Mouse (Mus musculus) lung, adult 18-20 months (tissue): ENCODE measurements around the gene Gm136.
"Not testable (repeated sequence)": the region's sequence is repeated elsewhere in the genome, so short reads cannot be mapped to it uniquely, and the experiment has no call there.

ENCODE experiments used
- DNase-seq, 2 experiments: peaks; one replicate each; pipeline ENCODE4 v3.0.0; 2022; ENCODE audit warnings: mixed read lengths in 2 of 2

Gene Gm136

DNA sequence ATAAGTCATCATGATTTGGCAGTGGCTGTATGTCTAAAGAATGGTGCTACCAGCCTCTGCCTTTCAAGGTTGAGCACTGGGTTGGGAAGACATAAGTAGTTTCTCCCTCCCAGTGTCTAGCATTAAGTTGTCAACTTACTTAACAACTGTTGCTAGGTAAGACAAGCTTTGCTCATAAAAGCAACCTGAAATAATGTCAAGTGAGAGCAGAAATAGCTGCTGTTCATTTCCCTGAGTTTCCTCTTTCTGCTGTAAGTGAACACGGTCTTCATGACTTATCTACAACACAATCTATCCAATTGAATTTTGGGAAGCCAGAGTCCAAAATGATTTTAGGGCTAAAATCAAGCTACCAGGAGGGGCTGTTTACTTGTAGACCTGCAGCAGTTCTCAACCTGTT lies at the start of gene Gm136:
Gene Gm136, minus strand, starts transcription at position 101 of the 400 bp plus-strand sequence.
- no peak for DNase-seq

DNA sequence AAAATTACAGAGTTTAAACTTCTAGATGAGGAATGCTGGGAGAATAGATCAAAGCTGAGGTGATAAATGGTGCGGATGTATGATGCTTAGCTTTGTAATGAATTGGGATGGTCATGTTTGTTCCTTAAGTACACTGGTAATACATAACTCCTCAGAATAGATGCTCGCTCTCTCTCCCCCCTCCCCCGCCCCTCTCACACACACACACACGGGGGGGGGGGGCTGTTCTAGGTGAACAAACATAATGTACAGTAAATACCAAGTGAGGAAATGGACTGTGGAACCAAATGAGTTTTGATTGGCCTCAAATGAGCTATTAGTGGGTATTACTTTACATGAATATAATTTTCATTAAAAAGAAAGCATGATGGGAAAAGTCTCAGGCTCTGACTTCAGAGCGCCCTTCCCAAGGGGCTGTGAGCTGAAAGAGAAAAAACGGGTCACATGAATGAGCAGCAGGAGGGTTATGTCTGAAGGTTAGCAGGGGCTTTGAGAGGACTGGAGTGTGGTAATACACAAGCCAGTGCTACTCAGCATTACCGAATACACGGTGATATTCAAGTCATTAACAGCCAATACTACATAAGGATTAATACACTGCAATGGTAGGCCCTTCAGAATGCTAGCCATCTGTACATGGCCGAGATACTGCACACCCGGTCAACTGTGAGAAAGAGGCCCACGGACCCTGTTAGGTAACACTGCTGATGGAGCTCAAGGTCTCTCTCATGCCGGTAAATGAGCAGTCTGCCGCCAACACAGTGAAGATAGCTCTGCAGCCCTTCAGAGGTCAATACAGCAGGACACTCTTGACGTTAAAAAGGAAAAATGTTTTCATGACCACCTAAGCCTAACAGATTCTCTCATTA lies 45.3 kb upstream of the Gm136 start:
- DNase-seq = no peak

- DNase-seq = no peak
Observed at GRCm38 (mm10) chr4:34798005-34798404, 41.9 kb upstream of the Gm136 start.

- DNase-seq = no peak
Observed at GRCm38 (mm10) chr4:34797294-34797983, 41.4 kb upstream of the Gm136 start.

DNA sequence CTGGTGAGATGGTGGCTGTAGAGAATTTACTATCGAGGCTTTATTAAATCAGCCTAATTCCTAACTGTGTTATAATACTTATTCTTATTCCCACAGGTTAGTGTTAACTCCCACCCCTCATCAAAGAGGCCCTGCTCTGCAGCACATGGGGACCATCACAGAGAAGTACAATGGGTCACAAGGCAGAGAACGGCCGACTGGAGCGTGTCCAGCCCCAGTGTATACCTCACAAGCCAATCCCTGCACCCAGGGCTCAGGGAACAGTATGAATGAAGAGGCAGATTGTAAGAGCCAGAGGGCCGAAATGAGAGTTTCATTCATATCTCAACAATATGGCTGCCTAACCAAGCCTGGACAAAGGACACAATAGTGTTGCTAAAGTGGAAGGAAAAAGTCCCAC lies 40.2 kb upstream of the Gm136 start:
- no peak for DNase-seq

DNA sequence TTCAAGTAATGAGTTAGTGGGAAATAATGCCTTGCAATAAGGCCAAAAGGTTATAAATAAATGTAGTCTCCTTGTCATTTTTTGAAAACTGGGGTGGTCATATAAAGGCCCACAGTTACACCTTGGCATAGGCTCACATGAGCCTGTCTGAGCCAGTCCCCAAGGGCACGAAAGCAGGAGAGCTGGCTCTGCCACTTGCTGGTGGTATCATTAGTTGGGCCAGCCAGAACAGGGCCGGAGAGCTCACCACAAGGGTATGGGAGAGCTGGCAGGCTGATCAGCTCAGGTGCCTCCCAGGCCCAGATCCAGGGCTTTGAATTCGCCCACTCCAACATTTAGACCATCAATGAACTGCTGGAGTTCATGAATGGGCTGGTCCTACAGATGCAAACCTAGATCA lies 30.4 kb upstream of the Gm136 start:
- no peak for DNase-seq

DNA sequence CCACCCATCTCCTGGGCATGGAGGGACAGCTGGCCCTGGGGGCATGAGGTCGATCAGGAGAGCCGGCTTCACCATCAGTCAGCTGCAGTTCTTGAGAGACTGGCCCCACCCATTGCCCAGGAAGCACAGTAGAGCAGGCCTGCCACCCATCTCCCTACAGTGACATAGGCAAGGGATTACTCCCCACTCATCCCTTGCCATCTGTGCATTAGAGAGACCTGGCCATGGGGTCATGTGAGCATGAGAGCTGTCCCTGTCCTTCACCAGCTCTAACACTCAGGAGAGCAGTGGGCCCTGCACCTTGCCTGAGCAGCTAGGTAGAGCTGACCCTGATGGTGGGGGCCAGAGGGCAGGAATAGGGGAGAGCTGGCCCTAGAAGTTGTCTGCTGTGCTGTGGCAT lies 29.6 kb upstream of the Gm136 start:
- DNase-seq = no peak

DNA sequence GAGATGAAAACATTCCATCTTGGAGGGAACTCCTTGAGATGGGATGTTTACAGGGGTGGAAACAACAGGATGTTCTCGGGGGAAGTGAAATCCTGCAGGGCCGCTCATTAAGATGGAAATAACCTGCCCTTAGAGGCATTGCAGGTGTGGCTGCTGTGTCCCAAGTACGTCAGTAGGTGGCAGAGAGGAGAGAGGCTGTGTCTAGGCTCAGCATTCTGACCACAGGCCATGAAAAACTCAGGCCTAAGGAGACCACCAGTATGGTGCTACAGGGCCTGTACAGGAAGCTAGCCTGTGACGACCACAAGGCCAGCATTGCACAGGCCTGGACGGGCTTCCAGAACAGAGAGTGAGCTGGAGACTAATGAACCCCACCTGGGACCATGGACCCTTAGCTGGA lies 28.8 kb upstream of the Gm136 start:
- no peak for DNase-seq

DNA sequence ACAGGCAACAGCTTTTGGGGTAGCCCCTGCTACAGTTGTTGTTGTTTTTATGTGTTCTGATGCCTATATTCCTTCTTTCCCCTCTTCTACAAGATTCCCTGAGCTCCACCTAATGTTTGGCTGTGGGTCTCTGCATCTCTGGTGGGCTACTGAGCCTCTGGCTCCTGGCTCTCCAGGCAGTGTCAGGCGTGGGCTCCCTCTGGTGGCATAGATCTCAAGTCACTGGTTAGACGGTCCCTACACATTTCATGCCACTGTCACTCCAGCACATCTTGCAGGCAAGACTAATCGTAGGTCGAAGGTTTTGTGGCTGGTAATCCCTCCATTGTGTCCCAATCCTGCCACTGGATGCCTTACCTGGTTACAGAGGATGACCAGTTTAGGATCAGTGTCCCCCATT lies 26.7 kb upstream of the Gm136 start:
- no peak for DNase-seq

DNA sequence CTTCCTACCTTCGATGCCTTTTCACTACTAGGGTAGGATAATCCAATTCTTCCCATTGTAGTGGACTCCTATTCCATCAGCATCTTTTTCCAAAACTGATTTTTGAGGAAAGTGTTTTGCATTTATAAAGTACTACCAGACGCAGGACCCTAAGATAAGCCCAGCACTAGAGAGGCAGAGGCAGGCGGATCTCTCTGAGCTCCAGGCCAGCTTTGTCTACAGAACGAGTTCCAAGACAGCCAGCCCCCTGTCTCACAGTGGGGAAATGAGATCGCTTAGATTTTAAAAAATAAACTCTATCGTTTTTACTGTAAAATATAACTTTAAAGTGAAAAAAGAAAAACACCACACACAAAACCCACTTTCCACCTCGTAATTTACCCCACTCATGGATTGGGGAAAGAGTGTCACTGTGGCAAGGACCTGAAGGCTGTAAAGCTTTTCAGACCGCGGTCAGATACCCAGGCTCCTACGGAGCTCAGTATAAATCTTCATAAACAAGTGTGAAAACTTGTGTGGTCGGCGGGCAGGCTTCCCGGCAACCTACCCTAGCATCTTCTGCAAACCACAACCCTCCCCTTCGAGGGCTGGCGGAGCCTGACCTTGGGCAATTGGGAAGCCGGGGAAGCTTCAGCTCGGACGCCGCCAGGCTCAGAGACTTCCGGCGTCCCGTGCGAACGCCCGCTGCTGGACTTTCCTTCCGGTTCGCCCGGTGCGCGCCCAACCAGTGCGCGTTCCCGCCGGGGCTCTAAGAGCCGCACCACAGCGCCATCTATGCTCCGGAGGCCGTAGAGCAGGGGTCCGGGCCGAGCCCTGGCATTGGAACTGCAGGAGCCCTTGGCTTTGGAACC lies 21.8 kb upstream of the Gm136 start, which contains the start of gene Smim8:
Gene Smim8, minus strand, starts transcription at position 747 of the 851 bp plus-strand sequence.
- DNase-seq = peak; percentile 87 to 90

DNA sequence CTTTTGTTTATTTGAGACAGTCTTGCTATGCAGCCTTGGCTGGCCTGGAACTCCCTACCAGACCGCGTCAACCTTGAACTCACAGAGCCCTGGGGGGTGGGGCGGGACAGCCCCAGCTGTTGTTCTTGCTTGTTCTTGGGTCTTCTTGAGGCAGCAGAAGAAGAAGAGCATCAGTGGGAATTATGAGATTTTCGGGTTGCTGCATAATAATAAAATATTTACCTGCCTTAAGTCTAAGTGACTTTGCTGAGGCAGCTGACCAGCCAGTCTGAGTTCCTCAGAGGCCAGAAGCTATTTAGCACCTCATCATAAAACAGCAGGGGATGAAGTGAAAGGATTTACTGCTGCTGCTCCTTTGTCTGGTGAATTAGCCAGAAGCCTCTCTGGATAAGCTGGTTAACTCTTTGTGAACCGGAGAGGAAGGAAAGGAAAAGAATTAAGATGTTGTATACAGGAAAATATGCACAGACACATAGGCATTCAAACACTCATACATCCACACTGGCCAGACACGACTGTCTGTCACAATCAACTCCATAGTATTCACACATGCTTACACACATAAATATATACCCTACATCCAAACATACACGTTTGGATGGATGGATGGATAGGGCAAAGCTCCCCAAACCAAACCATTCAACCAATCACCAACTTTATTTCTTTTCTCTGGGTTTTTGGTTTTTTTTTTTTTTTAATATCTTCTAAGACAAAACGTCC lies 15.7 kb upstream of the Gm136 start:
- DNase-seq = no peak

- peak; percentile 24 to 41 for DNase-seq
Observed at GRCm38 (mm10) chr4:34749236-34749635, 6.8 kb downstream of the Gm136 start.

DNA sequence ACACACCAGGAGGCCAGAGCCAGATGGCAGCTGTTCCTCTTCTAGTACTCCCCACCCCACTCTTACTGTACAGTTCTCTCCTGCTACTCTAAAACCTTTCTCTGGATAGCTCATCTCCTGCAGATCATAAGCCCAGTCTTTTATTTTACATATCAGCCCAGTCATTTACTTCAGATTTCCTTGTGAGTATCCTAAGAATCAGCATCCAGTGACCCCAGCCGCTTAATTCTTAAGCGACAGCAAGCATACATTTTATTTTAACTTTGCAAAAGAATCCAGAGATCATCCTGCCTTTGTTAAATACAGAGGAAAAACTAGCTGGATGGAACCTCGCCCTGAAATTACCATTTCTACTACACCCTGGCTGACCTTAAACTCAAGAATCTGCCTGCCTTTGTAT lies 21.6 kb downstream of the Gm136 start:
- DNase-seq = no peak

- DNase-seq = not testable (repeated sequence)
Observed at GRCm38 (mm10) chr4:34733415-34733814, 22.6 kb downstream of the Gm136 start.

DNA sequence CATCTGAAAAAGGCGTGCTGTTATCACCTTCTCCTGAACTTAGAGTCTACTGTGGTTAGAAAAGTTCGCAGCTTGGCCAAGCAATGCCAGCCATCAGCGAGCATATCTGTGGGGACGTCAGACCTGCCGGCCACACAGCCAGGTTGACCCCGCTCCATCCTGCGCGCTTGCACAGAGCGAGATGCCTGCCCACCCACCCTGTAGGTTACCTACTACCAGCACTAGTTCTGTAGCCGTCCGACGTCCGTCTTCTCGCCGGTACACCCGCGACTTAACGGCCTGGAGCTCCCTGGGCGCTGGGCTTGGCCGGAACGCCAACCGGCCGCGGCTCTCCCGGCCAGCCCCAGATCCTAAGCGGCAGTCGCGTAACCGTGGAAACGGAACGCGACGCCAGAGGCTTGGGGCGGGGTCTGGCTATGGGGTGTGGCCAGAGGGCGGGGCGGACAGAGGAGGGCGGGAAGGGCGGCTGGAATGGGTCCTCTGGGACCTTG lies 26.2 kb downstream of the Gm136 start, which contains the start of gene Cfap206:
Gene Cfap206, minus strand, starts transcription at position 356 of the 491 bp plus-strand sequence.
- DNase-seq = peak; percentile 54 to 73

DNA sequence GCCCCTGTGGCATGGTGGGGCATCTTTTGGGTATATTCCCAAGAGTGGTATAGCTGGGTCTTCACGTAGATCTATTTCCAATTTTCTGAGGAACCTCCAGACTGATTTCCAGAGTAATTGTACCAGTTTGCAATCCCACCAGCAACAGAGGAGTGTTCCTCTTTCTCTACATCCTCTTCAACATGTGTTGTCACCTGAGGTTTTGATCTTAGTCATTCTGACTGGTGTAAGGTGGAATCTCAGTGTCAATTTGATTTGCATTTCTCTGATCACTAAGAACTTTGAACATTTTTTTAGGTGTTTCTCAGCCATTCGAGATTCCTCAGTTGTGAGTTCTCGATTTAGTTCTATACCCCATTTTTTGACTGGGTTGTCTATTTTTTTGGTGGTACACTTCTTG lies 30.4 kb downstream of the Gm136 start:
- DNase-seq = not testable (repeated sequence)

DNA sequence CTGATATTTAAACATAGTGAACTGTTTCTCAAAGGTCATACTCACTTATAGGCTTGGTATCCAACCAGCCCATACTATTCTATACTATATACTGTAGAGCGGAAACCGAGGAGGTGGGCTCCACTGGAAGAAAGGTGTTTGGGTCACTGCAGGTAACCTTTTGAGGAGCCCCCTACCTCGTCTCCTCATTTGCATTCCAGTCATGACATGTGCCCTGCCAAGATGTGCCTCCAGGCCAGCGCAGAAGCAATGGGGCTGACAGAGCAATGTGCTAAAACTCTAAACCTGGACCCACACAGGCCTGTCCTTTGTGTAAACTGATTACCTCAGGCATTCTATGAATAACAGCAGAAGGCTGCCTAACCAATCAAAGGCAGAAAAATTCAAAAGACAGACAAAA lies 31.8 kb downstream of the Gm136 start:
- no peak for DNase-seq

GRCm38 (mm10) chr4:34723186-34723585 lies 32.9 kb downstream of the Gm136 start:
- no peak for DNase-seq

- DNase-seq = no peak
Observed at GRCm38 (mm10) chr4:34720127-34720895, 35.8 kb downstream of the Gm136 start.

DNA sequence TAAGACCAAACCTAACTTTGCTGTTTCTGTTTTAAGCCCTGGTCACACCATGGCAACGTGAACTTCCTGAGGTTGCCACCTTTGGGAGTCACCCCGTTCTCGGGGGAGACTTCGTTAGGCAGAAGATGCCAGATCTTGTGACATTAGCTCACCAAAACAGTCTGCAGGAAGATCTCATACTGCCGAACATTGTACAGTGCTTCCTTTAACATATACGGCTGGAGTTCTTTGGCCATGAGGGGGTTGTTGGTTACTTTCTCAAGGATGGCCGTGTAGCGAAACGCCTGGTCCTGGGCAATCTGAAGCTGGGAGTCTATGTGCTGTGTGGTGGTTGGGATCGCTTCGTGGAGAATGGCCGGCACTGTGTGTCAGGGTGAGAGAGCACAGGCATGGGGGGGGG lies 36.6 kb downstream of the Gm136 start:
- DNase-seq = no peak

DNA sequence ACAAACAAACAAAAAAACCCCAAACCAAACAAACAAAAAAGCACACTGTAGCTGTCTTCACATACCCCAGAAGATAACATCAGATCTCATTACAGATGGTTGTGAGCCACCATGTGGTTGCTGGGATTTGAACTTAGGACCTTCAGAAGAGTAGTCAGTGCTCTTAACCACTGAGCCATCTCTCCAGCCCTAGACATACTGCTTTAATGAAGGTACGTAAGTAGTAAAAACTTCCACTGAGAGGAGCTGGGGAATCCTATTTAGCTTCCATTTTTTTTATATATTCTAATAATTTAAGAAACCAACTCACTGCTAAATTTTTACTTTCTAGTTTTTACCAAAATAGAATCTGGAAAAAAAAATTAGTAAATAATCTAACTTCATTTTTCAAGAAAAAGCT lies 41.0 kb downstream of the Gm136 start:
- DNase-seq = no peak
